ENCODE assay signal across 7 mouse cellular contexts in genomic region chr7:3705911-3706310, GRCm38 (mm10). TPM values are rescaled to one million over a fixed set of nuclear protein-coding genes. Genes with fewer than 3 reads are reported as not detected.
DNase-seq lines count a peak whose midpoint lies in the region; ATAC-seq lines count a peak whose summit lies in the region.

No protein-coding gene starts in this region.

- DNase-seq in lung, postnatal 36 days = no peak
- no peak for DNase-seq in thymus, postnatal 0 days (ENCODE audit: low spot score)

- H3K36me3 ChIP-seq in lung, embryonic 15.5 days = peaks cover 32% of the 10 kb centered on the region
- H3K36me3 ChIP-seq in forebrain, embryonic 12.5 days (replicated peaks) = peaks cover 36% of the 10 kb centered on the region
- H3K36me3 ChIP-seq in limb, embryonic 15.5 days = peaks cover 23% of the 10 kb centered on the region
- peaks cover 10% of the 10 kb centered on the region for H3K36me3 ChIP-seq in stomach, embryonic 15.5 days

- H3K27me3 ChIP-seq in lung, embryonic 15.5 days = no peaks in the 10 kb centered on the region
- H3K27me3 ChIP-seq in forebrain, embryonic 12.5 days = no peaks in the 10 kb centered on the region
- no peaks in the 10 kb centered on the region for H3K27me3 ChIP-seq in limb, embryonic 15.5 days
- no peaks in the 10 kb centered on the region for H3K27me3 ChIP-seq in stomach, embryonic 15.5 days (replicated peaks)

- 20% methylated on average over 6 of the region's 6 CpGs for WGBS in lung, embryonic 15.5 days
- 40% methylated on average over 6 of the region's 6 CpGs for WGBS in forebrain, embryonic 12.5 days
- WGBS in limb, embryonic 15.5 days = 33% methylated on average over 6 of the region's 6 CpGs
- WGBS in stomach, embryonic 15.5 days = 21% methylated on average over 6 of the region's 6 CpGs

- H3K4me3 ChIP-seq in lung, embryonic 15.5 days = peak overlapping the region; percentile 69
- H3K4me3 ChIP-seq in forebrain, embryonic 12.5 days (replicated peaks) = peak overlapping the region; percentile 88
- peak overlapping the region; percentile 65 for H3K4me3 ChIP-seq in limb, embryonic 15.5 days
- peak overlapping the region; percentile 75 for H3K4me3 ChIP-seq in stomach, embryonic 15.5 days (replicated peaks)

- peak overlapping the region; percentile 79 for H3K9ac ChIP-seq in lung, embryonic 15.5 days
- peak overlapping the region; percentile 93 for H3K9ac ChIP-seq in forebrain, embryonic 12.5 days
- 0 out of 2 replicates have a peak overlapping the region, but pooled peaks have one; percentile 23 for H3K9ac ChIP-seq in limb, embryonic 15.5 days
- peak overlapping the region; percentile 80; the same call in 1 of the 2 replicates for H3K9ac ChIP-seq in stomach, embryonic 15.5 days

- H3K9me3 ChIP-seq in lung, embryonic 15.5 days = no peaks in the 10 kb centered on the region
- no peaks in the 10 kb centered on the region for H3K9me3 ChIP-seq in forebrain, embryonic 12.5 days
- no peaks in the 10 kb centered on the region for H3K9me3 ChIP-seq in limb, embryonic 15.5 days
- H3K9me3 ChIP-seq in stomach, embryonic 15.5 days = no peaks in the 10 kb centered on the region

- H3K4me2 ChIP-seq in lung, embryonic 15.5 days = peak overlapping the region; percentile 82
- H3K4me2 ChIP-seq in forebrain, embryonic 12.5 days = peak overlapping the region; percentile 93
- H3K4me2 ChIP-seq in limb, embryonic 15.5 days = peak overlapping the region; percentile 46
- H3K4me2 ChIP-seq in stomach, embryonic 15.5 days = peak overlapping the region; percentile 69

- H3K27ac ChIP-seq in lung, embryonic 15.5 days = no peak overlapping the region
- H3K27ac ChIP-seq in forebrain, embryonic 12.5 days = peak overlapping the region; percentile 46
- no peak overlapping the region for H3K27ac ChIP-seq in limb, embryonic 15.5 days
- peak overlapping the region; percentile 65; the same call in 1 of the 2 replicates for H3K27ac ChIP-seq in stomach, embryonic 15.5 days

- H3K4me1 ChIP-seq in lung, embryonic 15.5 days = peaks cover 24% of the 10 kb centered on the region
- H3K4me1 ChIP-seq in forebrain, embryonic 12.5 days = peaks cover 23% of the 10 kb centered on the region
- peaks cover 13% of the 10 kb centered on the region for H3K4me1 ChIP-seq in limb, embryonic 15.5 days
- peaks cover 12% of the 10 kb centered on the region for H3K4me1 ChIP-seq in stomach, embryonic 15.5 days

- no peak for ATAC-seq in lung, embryonic 15.5 days (ENCODE audit: borderline replicate concordance, extremely low read depth, low FRiP score, low TSS enrichment)
- ATAC-seq in forebrain, embryonic 12.5 days (ENCODE audit: low FRiP score) = no peak
- ATAC-seq in limb, embryonic 15.5 days (ENCODE audit: insufficient number of reproducible peaks, low FRiP score, low TSS enrichment, low read depth) = no peak
- ATAC-seq in stomach, embryonic 15.5 days (ENCODE audit: insufficient read depth, low FRiP score, low read depth) = no peak
- no peak for ATAC-seq in monocyte, adult 5-6 weeks (replicated peaks; ENCODE audit: insufficient number of reproducible peaks, low FRiP score, low TSS enrichment, poor library complexity, severe bottlenecking)

RNA-seq across cellular contexts. Expression of gene Rps9, which starts 2.1 kb away (rescaled TPM):
- polyA plus RNA-seq in lung, embryonic 15.5 days (2015; fragmentation: Nextera tagmentation; extraction: Ambion mirVana) = 1,380 and 1,502 TPM in 2 replicates
- polyA plus RNA-seq in forebrain, embryonic 12.5 days (2016; fragmentation: Nextera tagmentation; extraction: Ambion mirVana) = 1,127 and 1,163 TPM in 2 replicates
- polyA plus RNA-seq in limb, embryonic 15.5 days (2015; fragmentation: Nextera tagmentation; extraction: Ambion mirVana) = 1,336 and 1,506 TPM in 2 replicates
- 1,416 and 1,486 TPM in 2 replicates for polyA plus RNA-seq in stomach, embryonic 15.5 days (2015; fragmentation: Nextera tagmentation; extraction: Ambion mirVana)
- total RNA-seq in monocyte, adult 5-6 weeks (2017) = 1,184 to 2,050 TPM (median 1,737 TPM) in 3 replicates
- polyA plus RNA-seq in thymus, postnatal 0 days (2015; fragmentation: Nextera tagmentation; extraction: Ambion mirVana) = 2,079 and 2,116 TPM in 2 replicates

RNA-seq across cellular contexts. Expression of gene Mboat7, which starts 12.6 kb away (rescaled TPM):
- 49.8 and 51.4 TPM in 2 replicates for polyA plus RNA-seq in lung, embryonic 15.5 days (2015; fragmentation: Nextera tagmentation; extraction: Ambion mirVana)
- 39.5 and 40.8 TPM in 2 replicates for polyA plus RNA-seq in forebrain, embryonic 12.5 days (2016; fragmentation: Nextera tagmentation; extraction: Ambion mirVana)
- 59.7 and 63.6 TPM in 2 replicates for polyA plus RNA-seq in limb, embryonic 15.5 days (2015; fragmentation: Nextera tagmentation; extraction: Ambion mirVana)
- polyA plus RNA-seq in stomach, embryonic 15.5 days (2015; fragmentation: Nextera tagmentation; extraction: Ambion mirVana) = 51.2 and 53.2 TPM in 2 replicates
- total RNA-seq in monocyte, adult 5-6 weeks (2017) = 26.7 to 36.8 TPM (median 36.4 TPM) in 3 replicates
- 36.0 and 40.1 TPM in 2 replicates for polyA plus RNA-seq in thymus, postnatal 0 days (2015; fragmentation: Nextera tagmentation; extraction: Ambion mirVana)

RNA-seq across cellular contexts. Expression of gene Tsen34, which starts 13.2 kb away (rescaled TPM):
- polyA plus RNA-seq in lung, embryonic 15.5 days (2015; fragmentation: Nextera tagmentation; extraction: Ambion mirVana) = 296 and 312 TPM in 2 replicates
- 204 and 215 TPM in 2 replicates for polyA plus RNA-seq in forebrain, embryonic 12.5 days (2016; fragmentation: Nextera tagmentation; extraction: Ambion mirVana)
- polyA plus RNA-seq in limb, embryonic 15.5 days (2015; fragmentation: Nextera tagmentation; extraction: Ambion mirVana) = 251 and 270 TPM in 2 replicates
- polyA plus RNA-seq in stomach, embryonic 15.5 days (2015; fragmentation: Nextera tagmentation; extraction: Ambion mirVana) = 248 and 261 TPM in 2 replicates
- total RNA-seq in monocyte, adult 5-6 weeks (2017) = 17.0 to 28.1 TPM (median 19.7 TPM) in 3 replicates
- polyA plus RNA-seq in thymus, postnatal 0 days (2015; fragmentation: Nextera tagmentation; extraction: Ambion mirVana) = 67.5 and 70.1 TPM in 2 replicates

RNA-seq across cellular contexts. Expression of gene Pirb, which starts 14.3 kb away (rescaled TPM):
- polyA plus RNA-seq in lung, embryonic 15.5 days (2015; fragmentation: Nextera tagmentation; extraction: Ambion mirVana) = 0.72 and 1.4 TPM in 2 replicates
- 0.10 and 0.23 TPM in 2 replicates for polyA plus RNA-seq in forebrain, embryonic 12.5 days (2016; fragmentation: Nextera tagmentation; extraction: Ambion mirVana)
- polyA plus RNA-seq in limb, embryonic 15.5 days (2015; fragmentation: Nextera tagmentation; extraction: Ambion mirVana) = 0.96 and 2.4 TPM in 2 replicates
- polyA plus RNA-seq in stomach, embryonic 15.5 days (2015; fragmentation: Nextera tagmentation; extraction: Ambion mirVana) = 2.4 and 2.9 TPM in 2 replicates
- 111 to 159 TPM (median 138 TPM) in 3 replicates for total RNA-seq in monocyte, adult 5-6 weeks (2017)
- polyA plus RNA-seq in thymus, postnatal 0 days (2015; fragmentation: Nextera tagmentation; extraction: Ambion mirVana) = 2.5 TPM in 2 replicates

RNA-seq across cellular contexts. Expression of gene Tmc4, which starts 28.6 kb away (rescaled TPM):
- polyA plus RNA-seq in lung, embryonic 15.5 days (2015; fragmentation: Nextera tagmentation; extraction: Ambion mirVana) = 21.7 and 25.5 TPM in 2 replicates
- polyA plus RNA-seq in forebrain, embryonic 12.5 days (2016; fragmentation: Nextera tagmentation; extraction: Ambion mirVana) = 2.9 and 3.1 TPM in 2 replicates
- polyA plus RNA-seq in limb, embryonic 15.5 days (2015; fragmentation: Nextera tagmentation; extraction: Ambion mirVana) = 5.0 and 7.0 TPM in 2 replicates
- 70.9 and 72.8 TPM in 2 replicates for polyA plus RNA-seq in stomach, embryonic 15.5 days (2015; fragmentation: Nextera tagmentation; extraction: Ambion mirVana)
- 1.5 to 7.6 TPM (median 2.0 TPM) in 3 replicates for total RNA-seq in monocyte, adult 5-6 weeks (2017)
- 12.5 TPM in 2 replicates for polyA plus RNA-seq in thymus, postnatal 0 days (2015; fragmentation: Nextera tagmentation; extraction: Ambion mirVana)

Comparison
In these comparisons a context has a peak if more than half of its experiments do, and no peak if none do; other contexts are left out.
1. H3K27ac ChIP-seq: peak in forebrain, embryonic 12.5 days (single experiment) and stomach, embryonic 15.5 days (single experiment); none in lung, embryonic 15.5 days (single experiment) and limb, embryonic 15.5 days (single experiment).
2. H3K9ac ChIP-seq: peak in every context shown above with its lines; median percentile 93 in forebrain, embryonic 12.5 days; 80 in stomach, embryonic 15.5 days; 79 in lung, embryonic 15.5 days; 23 in limb, embryonic 15.5 days.
3. Peak in every context shown above with its lines, with median percentiles within 50 percentile points of each other: H3K4me2 ChIP-seq and H3K4me3 ChIP-seq.